Mouse (Mus musculus): ENCODE measurements around the gene Dnajb13.

Dnajb13 gene

GRCm38 (mm10) chr7:100458153-100458552 lies 56.6 kb downstream of the Dnajb13 start:
- no peak for DNase-seq (ENCODE audit: low spot score)
